Mouse (Mus musculus) brain, embryonic 14.5 days (tissue): ENCODE data around the gene Nle1.

Experiments
- CTCF ChIP-seq: fragments of 200-500 bp; IDR thresholded peaks from 2 replicates; pipeline ENCODE4 v1.5.1; 2012; ENCODE audit warnings: inconsistent platforms, mild to moderate bottlenecking, moderate library complexity, borderline replicate concordance; ENCODE audit not compliant: insufficient read depth, insufficient read length; ENCODE audit errors: extremely low read depth
- POLR2A ChIP-seq: fragments of 200-500 bp; IDR thresholded peaks from 2 replicates; pipeline ENCODE4 v1.6.1; 2012; ENCODE audit warnings: mild to moderate bottlenecking, inconsistent platforms, borderline replicate concordance; ENCODE audit not compliant: poor library complexity, insufficient read depth, insufficient read length, severe bottlenecking; ENCODE audit errors: extremely low read depth

GRCm38 (mm10) chr11:82897478-82897877 lies 10.7 kb downstream of the Nle1 start:
- TF ChIP-seq CTCF (no peak), POLR2A (no peak)
